Mouse (Mus musculus): ENCODE measurements around the gene Tff3.

- TF ChIP-seq POLR2A (IDR thresholded peaks at IDR 0.05; ENCODE audit: insufficient read depth, low read depth, low read length), result no peak
- no peak for TF ChIP-seq CTCF (IDR thresholded peaks at IDR 0.05)
These were observed 7.4 kb upstream of the Tff3 start for GRCm38 (mm10) chr17:31136821-31137220.

All from heart, adult 2 months (tissue).